Mouse (Mus musculus) limb, embryonic 14.5 days (tissue): ENCODE measurements around the gene Rasip1. TPM values are rescaled to one million over a fixed set of nuclear protein-coding genes. Genes with fewer than 3 reads are reported as not detected.

Source experiments
- ATAC-seq: fragments of 200-750 bp; cut with Nextera tagmentation; 2 replicates; pipeline ENCODE4 v1.8.0; 2017; ENCODE audit warnings: low read depth, moderate number of reproducible peaks, moderate TSS enrichment; ENCODE audit not compliant: low FRiP score
- DNase-seq: peaks from one replicate; pipeline ENCODE4 v3.0.0-alpha.2; 2015; ENCODE audit warnings: low spot score
- H3K27ac ChIP-seq: fragments of 300-500 bp; sonication (generic); replicated peaks from 2 replicates; pipeline ENCODE4 v1.5.1; 2014; ENCODE audit warnings: low read depth, mild to moderate bottlenecking, low read length, moderate library complexity, mixed read lengths
- H3K27me3 ChIP-seq: fragments of 300-500 bp; sonication (generic); 2 replicates; pipeline ENCODE4 v1.6.1; 2014; ENCODE audit warnings: low read length, mixed read lengths; ENCODE audit not compliant: control insufficient read depth, insufficient read depth
- H3K36me3 ChIP-seq: fragments of 300-500 bp; sonication (generic); 2 replicates; pipeline ENCODE4 v1.6.1; 2014; ENCODE audit warnings: mild to moderate bottlenecking, low read length, moderate library complexity, mixed read lengths; ENCODE audit not compliant: control insufficient read depth, insufficient read depth
- H3K4me1 ChIP-seq: fragments of 300-500 bp; sonication (generic); 2 replicates; pipeline ENCODE4 v1.6.1; 2014; ENCODE audit warnings: antibody characterized with exemption, low read length, mixed read lengths; ENCODE audit not compliant: control insufficient read depth, insufficient read depth
- H3K4me2 ChIP-seq: fragments of 300-500 bp; sonication (generic); replicated peaks from 2 replicates; pipeline ENCODE4 v1.6.1; 2014; ENCODE audit warnings: low read depth, mild to moderate bottlenecking, low read length, moderate library complexity; ENCODE audit not compliant: severe bottlenecking
- H3K4me3 ChIP-seq: fragments of 300-500 bp; sonication (generic); replicated peaks from 2 replicates; pipeline ENCODE4 v1.5.1; 2014; ENCODE audit warnings: low read length
- H3K9ac ChIP-seq: fragments of 300-500 bp; sonication (generic); 2 replicates; pipeline ENCODE4 v1.6.1; 2014; ENCODE audit warnings: mild to moderate bottlenecking, low read depth, low read length, moderate library complexity; ENCODE audit not compliant: severe bottlenecking
- H3K9me3 ChIP-seq: fragments of 300-500 bp; sonication (generic); 2 replicates; pipeline ENCODE4 v1.6.1; 2016; ENCODE audit warnings: low read length; ENCODE audit not compliant: control insufficient read depth
- POLR2A ChIP-seq: fragments of 200-500 bp; IDR thresholded peaks from 2 replicates; pipeline ENCODE4 v1.8.0; 2012; ENCODE audit warnings: inconsistent platforms, mild to moderate bottlenecking, moderate library complexity, borderline replicate concordance; ENCODE audit not compliant: insufficient read depth, insufficient read length; ENCODE audit errors: extremely low read depth
- WGBS: fragments of 180-500 bp; shearing (Covaris S2); extraction: QIAGEN DNeasy Blood & Tissue Kit; methylation state at CpG from one replicate; pipeline ENCODE4 v1.1.7; 2014; 5-methylcytosine and 5-hydroxymethylcytosine counted together
- polyA plus RNA-seq, 2 experiments: library from polyadenylated mRNA; depleted of rRNA in 1 of 2; stranded (reverse) in 1 of 2; unstranded in 1 of 2; fragments of >200 nt; fragmentation: Nextera tagmentation in 1 of 2; extraction: Ambion mirVana in 1 of 2; gene quantifications; 2 replicates each; pipeline versions ENCODE4 v1.2.1 to v1.2.3; 2012 to 2014

Gene Rasip1
- polyA plus RNA-seq, 2 experiments, result 11.0 to 14.1 TPM

DNA sequence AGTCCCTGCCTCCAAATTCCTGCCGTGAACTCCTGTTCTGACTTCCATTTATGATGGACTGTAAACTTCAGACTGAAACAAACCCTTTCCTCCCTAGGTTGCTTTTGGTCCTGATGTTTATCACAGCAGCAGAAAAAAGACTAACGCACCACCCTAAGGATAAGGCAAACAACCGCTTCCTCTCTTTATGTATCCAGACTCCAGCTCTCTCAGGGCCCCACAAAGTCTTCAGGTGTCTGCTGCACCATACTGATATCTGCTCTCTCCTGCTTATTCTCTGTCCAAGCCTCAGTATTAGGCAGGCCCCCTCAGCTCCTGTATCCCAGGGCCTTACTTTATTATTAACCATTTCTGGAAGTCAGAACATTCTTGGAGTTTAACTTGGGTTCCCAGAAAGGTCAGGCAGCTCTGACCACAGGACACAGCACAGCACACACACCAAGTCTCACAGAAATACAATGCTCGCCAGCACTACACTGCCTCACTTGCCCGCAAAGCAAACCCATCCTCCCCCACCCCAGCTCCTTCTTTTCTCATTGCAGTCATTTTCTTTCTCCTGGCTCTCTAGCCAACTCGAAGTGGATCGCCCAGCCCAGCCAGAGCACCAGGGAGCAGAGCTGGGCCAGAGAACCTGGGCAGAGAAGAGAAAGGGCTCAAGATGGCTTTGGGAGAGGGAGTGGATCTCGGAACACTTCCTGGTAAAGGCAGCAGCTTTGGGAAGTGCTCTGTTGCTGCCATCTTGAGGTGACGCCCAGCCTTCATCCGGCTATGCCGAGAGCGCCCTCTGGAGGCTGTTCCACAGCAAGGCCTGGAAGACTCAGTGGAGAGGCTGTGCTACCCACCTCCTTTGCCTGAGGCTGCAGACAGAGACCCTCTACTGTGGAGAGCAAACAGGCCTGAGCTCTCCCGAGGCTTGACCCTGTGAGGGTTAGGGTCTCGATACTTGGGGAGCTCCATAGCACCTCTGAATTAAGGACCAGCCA, 55.1 kb downstream of the Rasip1 start:
- TF ChIP-seq POLR2A, result peak; percentile 41; the same call in 1 of the 2 replicates
- Histone ChIP-seq H3K4me2 (peak overlapping the region; percentile 18; the same call in 1 of the 2 replicates), H3K4me3 (no peak overlapping the region), H3K36me3 (no peaks in the 10 kb centered on the region), H3K4me1 (peaks cover 4% of the 10 kb centered on the region; the same call in 1 of the 2 replicates), H3K9me3 (no peaks in the 10 kb centered on the region), H3K27ac (no peak overlapping the region), H3K27me3 (no peaks in the 10 kb centered on the region), H3K9ac (0 out of 2 replicates have a peak overlapping the region, but pooled peaks have one; percentile 12)
- WGBS, result 33% methylated on average over 14 of the region's 14 CpGs
- DNase-seq (peak; percentile 88), ATAC-seq (peak; percentile 86)

GRCm38 (mm10) chr7:45683396-45684050, 56.2 kb downstream of the Rasip1 start, which contains the start of gene Ntn5:
Gene Ntn5 (plus strand): TSS chr7:45684022.
- H3K9ac ChIP-seq, result peak within 1 kb of the TSS; percentile 16; the same call in 1 of the 2 replicates
- no peak for ATAC-seq
- no peak within 1 kb of the TSS for H3K27ac ChIP-seq
- TF ChIP-seq POLR2A, result no peak
- DNase-seq, result no peak
- H3K27me3 ChIP-seq, result no peaks in the 10 kb centered on the region
- no peak within 1 kb of the TSS for H3K4me3 ChIP-seq
- H3K36me3 ChIP-seq, result no peaks in the 10 kb centered on the region
- no peak within 1 kb of the TSS for H3K4me2 ChIP-seq
- WGBS, result 68% methylated on average over 7 of the region's 7 CpGs
- no peaks in the 10 kb centered on the region for H3K9me3 ChIP-seq
- H3K4me1 ChIP-seq, result peaks cover 4% of the 10 kb centered on the region; the same call in 1 of the 2 replicates

GRCm38 (mm10) chr7:45685811-45686210, 58.5 kb downstream of the Rasip1 start:
- DNase-seq, result no peak
- no peak for TF ChIP-seq POLR2A
- no peak overlapping the region for H3K4me3 ChIP-seq
- H3K27ac ChIP-seq, result no peak overlapping the region
- H3K36me3 ChIP-seq, result no peaks in the 10 kb centered on the region
- WGBS, result 35% methylated on average over 10 of the region's 10 CpGs
- H3K9me3 ChIP-seq, result no peaks in the 10 kb centered on the region
- H3K27me3 ChIP-seq, result no peaks in the 10 kb centered on the region
- H3K9ac ChIP-seq, result no peak overlapping the region
- H3K4me2 ChIP-seq, result no peak overlapping the region
- ATAC-seq, result no peak
- peaks cover 4% of the 10 kb centered on the region; the same call in 1 of the 2 replicates for H3K4me1 ChIP-seq

GRCm38 (mm10) chr7:45686841-45687240, 59.6 kb downstream of the Rasip1 start:
- DNase-seq (no peak), ATAC-seq (no peak)
- Histone ChIP-seq H3K27me3 (no peaks in the 10 kb centered on the region), H3K9ac (no peak overlapping the region), H3K36me3 (no peaks in the 10 kb centered on the region), H3K4me1 (peaks cover 4% of the 10 kb centered on the region; the same call in 1 of the 2 replicates), H3K27ac (no peak overlapping the region), H3K4me3 (no peak overlapping the region), H3K4me2 (no peak overlapping the region), H3K9me3 (no peaks in the 10 kb centered on the region)
- no peak for TF ChIP-seq POLR2A
- 79% methylated on average over 3 of the region's 3 CpGs for WGBS

Other genes with a start within 250 kb of the Rasip1 start
Only the 30 nearest of the 35 such genes appear.
- gene Gys1, start 192.6 kb upstream of the Rasip1 start, polyA plus RNA-seq (2012; rRNA removed), result 44.1 and 59.1 TPM in 2 replicates
- gene Gys1, start 192.6 kb upstream of the Rasip1 start, polyA plus RNA-seq (2014; fragmentation: Nextera tagmentation; extraction: Ambion mirVana), result 35.8 and 37.3 TPM in 2 replicates
- gene Ruvbl2, start 189.4 kb upstream of the Rasip1 start, polyA plus RNA-seq (2012; rRNA removed), result 120 TPM in 2 replicates
- 119 and 126 TPM in 2 replicates for gene Ruvbl2, start 189.4 kb upstream of the Rasip1 start, polyA plus RNA-seq (2014; fragmentation: Nextera tagmentation; extraction: Ambion mirVana)
- gene Ftl1, start 167.6 kb upstream of the Rasip1 start, polyA plus RNA-seq (2012; rRNA removed), result 1,503 and 2,450 TPM in 2 replicates
- 4,726 and 4,986 TPM in 2 replicates for gene Ftl1, start 167.6 kb upstream of the Rasip1 start, polyA plus RNA-seq (2014; fragmentation: Nextera tagmentation; extraction: Ambion mirVana)
- 127 and 164 TPM in 2 replicates for gene Bax, start 160.6 kb upstream of the Rasip1 start, polyA plus RNA-seq (2012; rRNA removed)
- gene Bax, start 160.6 kb upstream of the Rasip1 start, polyA plus RNA-seq (2014; fragmentation: Nextera tagmentation; extraction: Ambion mirVana), result 133 and 140 TPM in 2 replicates
- 0.82 and 1.3 TPM in 2 replicates for gene Tulp2, start 145.6 kb upstream of the Rasip1 start, polyA plus RNA-seq (2012; rRNA removed)
- 1.2 and 2.0 TPM in 2 replicates for gene Tulp2, start 145.6 kb upstream of the Rasip1 start, polyA plus RNA-seq (2014; fragmentation: Nextera tagmentation; extraction: Ambion mirVana)
- not detected in 2 replicates for gene Gm45808, start 140.7 kb upstream of the Rasip1 start, polyA plus RNA-seq (2012; rRNA removed)
- not detected in 2 replicates for gene Gm45808, start 140.7 kb upstream of the Rasip1 start, polyA plus RNA-seq (2014; fragmentation: Nextera tagmentation; extraction: Ambion mirVana)
- 2.4 and 2.9 TPM in 2 replicates for gene Dhdh, start 138.7 kb upstream of the Rasip1 start, polyA plus RNA-seq (2012; rRNA removed)
- gene Dhdh, start 138.7 kb upstream of the Rasip1 start, polyA plus RNA-seq (2014; fragmentation: Nextera tagmentation; extraction: Ambion mirVana), result 2.0 and 2.6 TPM in 2 replicates
- 293 and 299 TPM in 2 replicates for gene Nucb1, start 117.1 kb upstream of the Rasip1 start, polyA plus RNA-seq (2012; rRNA removed)
- gene Nucb1, start 117.1 kb upstream of the Rasip1 start, polyA plus RNA-seq (2014; fragmentation: Nextera tagmentation; extraction: Ambion mirVana), result 239 and 254 TPM in 2 replicates
- 27.5 and 29.8 TPM in 2 replicates for gene Ppp1r15a, start 101.2 kb upstream of the Rasip1 start, polyA plus RNA-seq (2012; rRNA removed)
- 21.2 and 22.1 TPM in 2 replicates for gene Ppp1r15a, start 101.2 kb upstream of the Rasip1 start, polyA plus RNA-seq (2014; fragmentation: Nextera tagmentation; extraction: Ambion mirVana)
- gene Plekha4, start 101.2 kb upstream of the Rasip1 start, polyA plus RNA-seq (2012; rRNA removed), result 13.1 and 17.2 TPM in 2 replicates
- 4.3 and 4.6 TPM in 2 replicates for gene Plekha4, start 101.2 kb upstream of the Rasip1 start, polyA plus RNA-seq (2014; fragmentation: Nextera tagmentation; extraction: Ambion mirVana)
- 1.1 and 1.2 TPM in 2 replicates for gene Hsd17b14, start 72.6 kb upstream of the Rasip1 start, polyA plus RNA-seq (2012; rRNA removed)
- 0.44 and 0.92 TPM in 2 replicates for gene Hsd17b14, start 72.6 kb upstream of the Rasip1 start, polyA plus RNA-seq (2014; fragmentation: Nextera tagmentation; extraction: Ambion mirVana)
- 67.6 and 71.5 TPM in 2 replicates for gene Bcat2, start 57.3 kb upstream of the Rasip1 start, polyA plus RNA-seq (2012; rRNA removed)
- gene Bcat2, start 57.3 kb upstream of the Rasip1 start, polyA plus RNA-seq (2014; fragmentation: Nextera tagmentation; extraction: Ambion mirVana), result 57.2 and 60.4 TPM in 2 replicates
- 0.58 and 0.73 TPM in 2 replicates for gene Fgf21, start 12.0 kb upstream of the Rasip1 start, polyA plus RNA-seq (2012; rRNA removed)
- gene Fgf21, start 12.0 kb upstream of the Rasip1 start, polyA plus RNA-seq (2014; fragmentation: Nextera tagmentation; extraction: Ambion mirVana), result 0.43 and 0.66 TPM in 2 replicates
- gene Fut1, start 10.2 kb upstream of the Rasip1 start, polyA plus RNA-seq (2012; rRNA removed), result 1.0 and 1.9 TPM in 2 replicates
- gene Fut1, start 10.2 kb upstream of the Rasip1 start, polyA plus RNA-seq (2014; fragmentation: Nextera tagmentation; extraction: Ambion mirVana), result 1.2 and 1.8 TPM in 2 replicates
- gene Izumo1, start 5.7 kb upstream of the Rasip1 start, polyA plus RNA-seq (2012; rRNA removed), result 0.33 and 0.43 TPM in 2 replicates
- gene Izumo1, start 5.7 kb upstream of the Rasip1 start, polyA plus RNA-seq (2014; fragmentation: Nextera tagmentation; extraction: Ambion mirVana), result 0.39 TPM in 1 of 2 replicates, not detected in the other
- gene Mamstr, start 12.5 kb downstream of the Rasip1 start, polyA plus RNA-seq (2012; rRNA removed), result 34.6 and 43.9 TPM in 2 replicates
- 15.7 and 19.8 TPM in 2 replicates for gene Mamstr, start 12.5 kb downstream of the Rasip1 start, polyA plus RNA-seq (2014; fragmentation: Nextera tagmentation; extraction: Ambion mirVana)
- 1.1 and 1.4 TPM in 2 replicates for gene Fut2, start 38.9 kb downstream of the Rasip1 start, polyA plus RNA-seq (2012; rRNA removed)
- gene Fut2, start 38.9 kb downstream of the Rasip1 start, polyA plus RNA-seq (2014; fragmentation: Nextera tagmentation; extraction: Ambion mirVana), result 2.2 and 2.9 TPM in 2 replicates
- 1.3 and 2.1 TPM in 2 replicates for gene Ntn5, start 56.5 kb downstream of the Rasip1 start, polyA plus RNA-seq (2012; rRNA removed)
- 0.59 and 0.86 TPM in 2 replicates for gene Ntn5, start 56.5 kb downstream of the Rasip1 start, polyA plus RNA-seq (2014; fragmentation: Nextera tagmentation; extraction: Ambion mirVana)
- gene Sec1, start 66.9 kb downstream of the Rasip1 start, polyA plus RNA-seq (2012; rRNA removed), result 1.7 and 2.8 TPM in 2 replicates
- 0.46 and 0.92 TPM in 2 replicates for gene Sec1, start 66.9 kb downstream of the Rasip1 start, polyA plus RNA-seq (2014; fragmentation: Nextera tagmentation; extraction: Ambion mirVana)
- 34.1 and 46.4 TPM in 2 replicates for gene Car11, start 72.4 kb downstream of the Rasip1 start, polyA plus RNA-seq (2012; rRNA removed)
- 9.5 and 10.6 TPM in 2 replicates for gene Car11, start 72.4 kb downstream of the Rasip1 start, polyA plus RNA-seq (2014; fragmentation: Nextera tagmentation; extraction: Ambion mirVana)
- 15.1 and 16.8 TPM in 2 replicates for gene Dbp, start 77.6 kb downstream of the Rasip1 start, polyA plus RNA-seq (2012; rRNA removed)
- 7.0 and 8.9 TPM in 2 replicates for gene Dbp, start 77.6 kb downstream of the Rasip1 start, polyA plus RNA-seq (2014; fragmentation: Nextera tagmentation; extraction: Ambion mirVana)
- 1,056 and 1,196 TPM in 2 replicates for gene Rpl18, start 88.0 kb downstream of the Rasip1 start, polyA plus RNA-seq (2012; rRNA removed)
- 1,210 and 1,246 TPM in 2 replicates for gene Rpl18, start 88.0 kb downstream of the Rasip1 start, polyA plus RNA-seq (2014; fragmentation: Nextera tagmentation; extraction: Ambion mirVana)
- 36.9 and 48.5 TPM in 2 replicates for gene Sphk2, start 90.5 kb downstream of the Rasip1 start, polyA plus RNA-seq (2012; rRNA removed)
- 27.5 and 29.2 TPM in 2 replicates for gene Sphk2, start 90.5 kb downstream of the Rasip1 start, polyA plus RNA-seq (2014; fragmentation: Nextera tagmentation; extraction: Ambion mirVana)
- 0.92 and 0.95 TPM in 2 replicates for gene Fam83e, start 93.7 kb downstream of the Rasip1 start, polyA plus RNA-seq (2012; rRNA removed)
- 0.30 and 0.48 TPM in 2 replicates for gene Fam83e, start 93.7 kb downstream of the Rasip1 start, polyA plus RNA-seq (2014; fragmentation: Nextera tagmentation; extraction: Ambion mirVana)
- gene Spaca4, start 98.3 kb downstream of the Rasip1 start, polyA plus RNA-seq (2012; rRNA removed), result not detected in 2 replicates
- gene Spaca4, start 98.3 kb downstream of the Rasip1 start, polyA plus RNA-seq (2014; fragmentation: Nextera tagmentation; extraction: Ambion mirVana), result not detected in 2 replicates
- gene Lmtk3, start 156.2 kb downstream of the Rasip1 start, polyA plus RNA-seq (2012; rRNA removed), result 46.2 and 70.5 TPM in 2 replicates
- 1.8 and 2.8 TPM in 2 replicates for gene Lmtk3, start 156.2 kb downstream of the Rasip1 start, polyA plus RNA-seq (2014; fragmentation: Nextera tagmentation; extraction: Ambion mirVana)
- gene Sult2b1, start 157.2 kb downstream of the Rasip1 start, polyA plus RNA-seq (2012; rRNA removed), result 5.3 and 8.9 TPM in 2 replicates
- gene Sult2b1, start 157.2 kb downstream of the Rasip1 start, polyA plus RNA-seq (2014; fragmentation: Nextera tagmentation; extraction: Ambion mirVana), result 19.0 and 31.7 TPM in 2 replicates
- 100 and 105 TPM in 2 replicates for gene Cyth2, start 187.1 kb downstream of the Rasip1 start, polyA plus RNA-seq (2012; rRNA removed)
- 91.7 and 113 TPM in 2 replicates for gene Cyth2, start 187.1 kb downstream of the Rasip1 start, polyA plus RNA-seq (2014; fragmentation: Nextera tagmentation; extraction: Ambion mirVana)
- 1.7 and 3.5 TPM in 2 replicates for gene Kcnj14, start 197.3 kb downstream of the Rasip1 start, polyA plus RNA-seq (2012; rRNA removed)
- 1.1 and 1.4 TPM in 2 replicates for gene Kcnj14, start 197.3 kb downstream of the Rasip1 start, polyA plus RNA-seq (2014; fragmentation: Nextera tagmentation; extraction: Ambion mirVana)
- gene Grwd1, start 203.5 kb downstream of the Rasip1 start, polyA plus RNA-seq (2012; rRNA removed), result 33.7 and 38.7 TPM in 2 replicates
- 62.4 and 62.9 TPM in 2 replicates for gene Grwd1, start 203.5 kb downstream of the Rasip1 start, polyA plus RNA-seq (2014; fragmentation: Nextera tagmentation; extraction: Ambion mirVana)